Mouse (Mus musculus): ENCODE measurements around the gene Epn3. TPM values are rescaled to one million over a fixed set of nuclear protein-coding genes. Genes with fewer than 3 reads are reported as not detected.

The Epn3 gene
- polyA plus RNA-seq, 1 experiment: 1.7 TPM

GRCm38 (mm10) chr11:94484636-94485035 is 15.1 kb downstream of the Epn3 start:
- TF ChIP-seq CTCF (IDR thresholded peaks at IDR 0.05; ENCODE audit: control insufficient read depth, insufficient read depth, insufficient replicate concordance, low read depth, low read length): no peak
- TF ChIP-seq POLR2A (IDR thresholded peaks at IDR 0.05; ENCODE audit: control insufficient read depth, low read depth, low read length): no peak
- Histone ChIP-seq H3K4me3 (ENCODE audit: control insufficient read depth, low read depth, low read length) (peak overlapping the region; percentile 80), H3K27ac (ENCODE audit: control insufficient read depth, insufficient read depth, low read depth, low read length) (peak overlapping the region; percentile 5; the same call in 1 of the 2 replicates), H3K27me3 (ENCODE audit: control insufficient read depth, insufficient read depth, low read length) (no peaks in the 10 kb centered on the region), H3K4me1 (ENCODE audit: control insufficient read depth, insufficient read depth, low read length) (peaks cover 5% of the 10 kb centered on the region), H3K36me3 (ENCODE audit: control insufficient read depth, insufficient read depth, low read length) (no peaks in the 10 kb centered on the region)

- H3K27me3 ChIP-seq (ENCODE audit: control insufficient read depth, insufficient read depth, low read length): no peaks in the 10 kb centered on the region
- H3K4me1 ChIP-seq (ENCODE audit: control insufficient read depth, insufficient read depth, low read length): peaks cover 5% of the 10 kb centered on the region
- peak overlapping the region; percentile 80 for H3K4me3 ChIP-seq (ENCODE audit: control insufficient read depth, low read depth, low read length)
- no peaks in the 10 kb centered on the region for H3K36me3 ChIP-seq (ENCODE audit: control insufficient read depth, insufficient read depth, low read length)
- peak; percentile 7; the same call in 1 of the 2 replicates for TF ChIP-seq POLR2A (IDR thresholded peaks at IDR 0.05; ENCODE audit: control insufficient read depth, low read depth, low read length)
- no peak for TF ChIP-seq CTCF (IDR thresholded peaks at IDR 0.05; ENCODE audit: control insufficient read depth, insufficient read depth, insufficient replicate concordance, low read depth, low read length)
- no peak overlapping the region for H3K27ac ChIP-seq (ENCODE audit: control insufficient read depth, insufficient read depth, low read depth, low read length)
Measured at GRCm38 (mm10) chr11:94483921-94484320, 15.9 kb downstream of the Epn3 start.

- Histone ChIP-seq H3K27ac (ENCODE audit: control insufficient read depth, insufficient read depth, low read depth, low read length) (no peak overlapping the region), H3K36me3 (ENCODE audit: control insufficient read depth, insufficient read depth, low read length) (no peaks in the 10 kb centered on the region), H3K4me3 (ENCODE audit: control insufficient read depth, low read depth, low read length) (peak overlapping the region; percentile 80), H3K27me3 (ENCODE audit: control insufficient read depth, insufficient read depth, low read length) (no peaks in the 10 kb centered on the region), H3K4me1 (ENCODE audit: control insufficient read depth, insufficient read depth, low read length) (peaks cover 5% of the 10 kb centered on the region)
- no peak for TF ChIP-seq POLR2A (IDR thresholded peaks at IDR 0.05; ENCODE audit: control insufficient read depth, low read depth, low read length)
- no peak for TF ChIP-seq CTCF (IDR thresholded peaks at IDR 0.05; ENCODE audit: control insufficient read depth, insufficient read depth, insufficient replicate concordance, low read depth, low read length)
Measured at GRCm38 (mm10) chr11:94483436-94483835, 16.3 kb downstream of the Epn3 start.

- peak overlapping the region; percentile 57 for H3K4me3 ChIP-seq (ENCODE audit: control insufficient read depth, low read depth, low read length)
- no peaks in the 10 kb centered on the region for H3K27me3 ChIP-seq (ENCODE audit: control insufficient read depth, insufficient read depth, low read length)
- H3K27ac ChIP-seq (ENCODE audit: control insufficient read depth, insufficient read depth, low read depth, low read length): no peak overlapping the region
- H3K4me1 ChIP-seq (ENCODE audit: control insufficient read depth, insufficient read depth, low read length): peaks cover 5% of the 10 kb centered on the region
- no peaks in the 10 kb centered on the region for H3K36me3 ChIP-seq (ENCODE audit: control insufficient read depth, insufficient read depth, low read length)
- TF ChIP-seq CTCF (IDR thresholded peaks at IDR 0.05; ENCODE audit: control insufficient read depth, insufficient read depth, insufficient replicate concordance, low read depth, low read length) (no peak), POLR2A (IDR thresholded peaks at IDR 0.05; ENCODE audit: control insufficient read depth, low read depth, low read length) (no peak)
Measured at GRCm38 (mm10) chr11:94482738-94483137, 17.0 kb downstream of the Epn3 start.

GRCm38 (mm10) chr11:94481963-94482362 is 17.8 kb downstream of the Epn3 start:
- Histone ChIP-seq H3K36me3 (ENCODE audit: control insufficient read depth, insufficient read depth, low read length) (no peaks in the 10 kb centered on the region), H3K27ac (ENCODE audit: control insufficient read depth, insufficient read depth, low read depth, low read length) (no peak overlapping the region), H3K4me3 (ENCODE audit: control insufficient read depth, low read depth, low read length) (peak overlapping the region; percentile 35), H3K27me3 (ENCODE audit: control insufficient read depth, insufficient read depth, low read length) (no peaks in the 10 kb centered on the region), H3K4me1 (ENCODE audit: control insufficient read depth, insufficient read depth, low read length) (peaks cover 5% of the 10 kb centered on the region)
- TF ChIP-seq CTCF (IDR thresholded peaks at IDR 0.05; ENCODE audit: control insufficient read depth, insufficient read depth, insufficient replicate concordance, low read depth, low read length): no peak
- TF ChIP-seq POLR2A (IDR thresholded peaks at IDR 0.05; ENCODE audit: control insufficient read depth, low read depth, low read length): no peak

GRCm38 (mm10) chr11:94480382-94480781 is 19.4 kb downstream of the Epn3 start:
- H3K27me3 ChIP-seq (ENCODE audit: control insufficient read depth, insufficient read depth, low read length): no peaks in the 10 kb centered on the region
- TF ChIP-seq CTCF (IDR thresholded peaks at IDR 0.05; ENCODE audit: control insufficient read depth, insufficient read depth, insufficient replicate concordance, low read depth, low read length): no peak
- 0 out of 2 replicates have a peak, but pooled peaks have one; percentile 4 for TF ChIP-seq POLR2A (IDR thresholded peaks at IDR 0.05; ENCODE audit: control insufficient read depth, low read depth, low read length)

GRCm38 (mm10) chr11:94477651-94478050 is 22.1 kb downstream of the Epn3 start:
- peaks cover 3% of the 10 kb centered on the region; the same call in 1 of the 2 replicates for H3K27me3 ChIP-seq (ENCODE audit: control insufficient read depth, insufficient read depth, low read length)
- no peak overlapping the region for H3K4me3 ChIP-seq (ENCODE audit: control insufficient read depth, low read depth, low read length)
- TF ChIP-seq CTCF (IDR thresholded peaks at IDR 0.05; ENCODE audit: control insufficient read depth, insufficient read depth, insufficient replicate concordance, low read depth, low read length): no peak
- TF ChIP-seq POLR2A (IDR thresholded peaks at IDR 0.05; ENCODE audit: control insufficient read depth, low read depth, low read length): no peak
- H3K36me3 ChIP-seq (ENCODE audit: control insufficient read depth, insufficient read depth, low read length): no peaks in the 10 kb centered on the region
- H3K27ac ChIP-seq (ENCODE audit: control insufficient read depth, insufficient read depth, low read depth, low read length): no peak overlapping the region
- peaks cover 16% of the 10 kb centered on the region for H3K4me1 ChIP-seq (ENCODE audit: control insufficient read depth, insufficient read depth, low read length)

More at GRCm38 (mm10) chr11:94480382-94480781, 19.4 kb downstream of the Epn3 start:
- Histone ChIP-seq H3K4me1 (ENCODE audit: control insufficient read depth, insufficient read depth, low read length) (peaks cover 1% of the 10 kb centered on the region; the same call in 1 of the 2 replicates), H3K36me3 (ENCODE audit: control insufficient read depth, insufficient read depth, low read length) (no peaks in the 10 kb centered on the region), H3K4me3 (ENCODE audit: control insufficient read depth, low read depth, low read length) (peak overlapping the region; percentile 1; the same call in 1 of the 2 replicates), H3K27ac (ENCODE audit: control insufficient read depth, insufficient read depth, low read depth, low read length) (no peak overlapping the region)
